Mouse (Mus musculus) large intestine, adult 2 months (tissue): ENCODE results near the gene Dnal1. TPM values are rescaled to one million over a fixed set of nuclear protein-coding genes. Genes with fewer than 3 reads are reported as not detected.

Experiments
- DNase-seq: peaks from one replicate; pipeline ENCODE4 v3.0.0-alpha.2; 2012; ENCODE audit warnings: low read depth, low spot score
- WGBS: fragments of 180-500 bp; shearing (Covaris S2); methylation state at CpG from one replicate; pipeline ENCODE4 v1.1.7; 2018; 5-methylcytosine and 5-hydroxymethylcytosine counted together
- polyA plus RNA-seq: library from polyadenylated mRNA; depleted of rRNA; stranded (reverse); fragments of >200 nt; gene quantifications from 2 replicates; pipeline ENCODE4 v1.2.3, GENCODE M21; 2012; rRNA removed

The Dnal1 gene
- polyA plus RNA-seq, 1 experiment = 0.69 TPM

DNA sequence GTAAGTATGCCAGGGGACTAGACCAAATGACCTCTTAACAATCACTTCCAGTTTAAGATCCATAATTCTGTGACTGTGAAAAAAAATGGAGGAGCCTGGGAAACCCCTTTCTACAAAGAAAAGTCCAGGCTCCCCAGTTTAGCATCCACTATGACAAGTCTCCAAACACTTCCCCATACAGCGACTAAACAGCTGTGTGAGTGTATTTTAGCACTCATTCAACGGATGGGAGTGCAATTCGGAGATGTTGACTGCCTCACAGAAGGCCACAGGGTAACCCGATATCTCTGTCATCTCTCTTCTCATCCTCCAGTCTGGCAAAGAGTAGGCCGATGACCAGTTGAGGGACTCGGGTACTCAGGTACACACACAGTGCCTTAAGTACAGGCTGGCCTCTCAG is 81.0 kb downstream of the Dnal1 start:
- no peak for DNase-seq
- 61% methylated on average over 6 of the region's 6 CpGs for WGBS

Other genes with a start within 250 kb of the Dnal1 start
- 52.4 and 117 TPM in 2 replicates for gene Numb, start 192.4 kb upstream of the Dnal1 start, polyA plus RNA-seq
- gene Riox1, start 163.8 kb upstream of the Dnal1 start, polyA plus RNA-seq = 10.8 and 13.6 TPM in 2 replicates
- not detected in 2 replicates for gene Heatr4, start 129.5 kb upstream of the Dnal1 start, polyA plus RNA-seq
- gene Acot2, start 126.5 kb upstream of the Dnal1 start, polyA plus RNA-seq = 2.2 and 4.0 TPM in 2 replicates
- gene Acot1, start 104.9 kb upstream of the Dnal1 start, polyA plus RNA-seq = 1.6 and 2.5 TPM in 2 replicates
- gene Acot4, start 76.0 kb upstream of the Dnal1 start, polyA plus RNA-seq = 4.5 and 8.5 TPM in 2 replicates
- not detected in 2 replicates for gene Gm49366, start 75.4 kb upstream of the Dnal1 start, polyA plus RNA-seq
- not detected in 2 replicates for gene Acot3, start 62.2 kb upstream of the Dnal1 start, polyA plus RNA-seq
- 0.15 TPM in 1 of 2 replicates, not detected in the other for gene Acot5, start 45.0 kb upstream of the Dnal1 start, polyA plus RNA-seq
- 0.63 and 0.78 TPM in 2 replicates for gene Acot6, start 13.7 kb upstream of the Dnal1 start, polyA plus RNA-seq
- 0.16 and 0.22 TPM in 2 replicates for gene Pnma1, start 34.1 kb downstream of the Dnal1 start, polyA plus RNA-seq
- gene Elmsan1, start 104.5 kb downstream of the Dnal1 start, polyA plus RNA-seq = 9.1 and 15.3 TPM in 2 replicates
- gene Ptgr2, start 170.9 kb downstream of the Dnal1 start, polyA plus RNA-seq = 9.4 and 13.3 TPM in 2 replicates
- gene Zfp410, start 202.5 kb downstream of the Dnal1 start, polyA plus RNA-seq = 29.4 and 35.1 TPM in 2 replicates
- gene Coq6, start 247.3 kb downstream of the Dnal1 start, polyA plus RNA-seq = 43.2 and 49.7 TPM in 2 replicates
- 0.62 and 0.64 TPM in 2 replicates for gene Fam161b, start 247.5 kb downstream of the Dnal1 start, polyA plus RNA-seq